Mouse (Mus musculus) gastrocnemius, postnatal 14 days (tissue): ENCODE results near the gene Kcnj6. TPM values are rescaled to one million over a fixed set of nuclear protein-coding genes. Genes with fewer than 3 reads are reported as not detected.

ENCODE experiments used
- DNase-seq: peaks from one replicate; pipeline ENCODE4 v3.0.0; 2021; ENCODE audit warnings: mixed read lengths
- intact Hi-C: fragments of 180-260 bp; cut with DNase I; formaldehyde crosslinking; loops from one replicate; pipeline ENCODE4 v1.15.1; 2025; ENCODE audit warnings: low total_unique reads
- total RNA-seq, 2 experiments: library from RNA; stranded (reverse); gene quantifications; 2 replicates each; pipeline ENCODE4 v1.2.3; 2021

Gene Kcnj6
- total RNA-seq, 2 experiments from 2014 or later = 0.10 TPM; not detected in 1

DNA sequence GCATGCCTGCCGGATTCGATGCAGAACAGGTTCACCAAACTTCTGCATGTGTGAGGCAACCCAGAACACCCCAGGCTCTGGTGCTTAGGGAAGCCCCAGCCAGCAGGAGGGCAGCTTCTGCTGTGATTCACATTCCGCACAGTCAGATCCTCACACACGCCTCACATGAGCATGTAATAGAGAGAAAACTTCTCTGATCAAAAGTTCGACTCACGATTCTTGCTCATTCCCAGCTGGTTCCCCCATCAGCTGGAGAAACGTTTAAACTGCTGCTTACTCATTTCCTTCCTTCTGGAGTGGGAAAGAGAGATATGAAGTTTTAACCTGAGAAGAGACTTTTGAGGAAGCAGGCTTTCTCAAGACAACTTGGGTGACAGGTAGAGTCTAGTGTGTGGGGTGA is 204.5 kb downstream of the Kcnj6 start:
- intact Hi-C loops = loop anchor here (10.0 kb wide), 1 partner anchor 562 kb away; no protein-coding TSS in a partner anchor
- no peak for DNase-seq

DNA sequence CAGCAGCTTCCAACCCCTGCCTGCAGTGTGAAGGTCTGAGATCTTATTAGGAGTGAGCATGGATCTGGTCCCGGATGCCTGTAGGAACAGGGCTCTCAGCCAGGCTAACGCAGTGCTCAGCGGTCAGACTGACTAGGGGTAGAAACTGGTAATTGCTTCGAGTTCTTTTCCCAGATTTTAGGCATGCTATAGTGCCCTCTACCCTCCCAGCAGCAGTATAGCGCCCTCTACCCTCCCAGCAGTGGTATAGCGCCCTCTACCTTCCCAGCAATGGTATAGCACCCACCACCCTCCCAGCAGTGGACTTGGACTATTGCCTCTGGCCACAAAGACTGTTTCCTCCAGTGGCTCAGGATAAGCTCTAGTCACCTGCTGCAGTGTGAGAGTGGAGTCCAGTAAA is 207.5 kb downstream of the Kcnj6 start:
- intact Hi-C loops = loop anchor here (10.0 kb wide), 2 partner anchors 185 to 565 kb away; no protein-coding TSS in a partner anchor
- DNase-seq = no peak

DNA sequence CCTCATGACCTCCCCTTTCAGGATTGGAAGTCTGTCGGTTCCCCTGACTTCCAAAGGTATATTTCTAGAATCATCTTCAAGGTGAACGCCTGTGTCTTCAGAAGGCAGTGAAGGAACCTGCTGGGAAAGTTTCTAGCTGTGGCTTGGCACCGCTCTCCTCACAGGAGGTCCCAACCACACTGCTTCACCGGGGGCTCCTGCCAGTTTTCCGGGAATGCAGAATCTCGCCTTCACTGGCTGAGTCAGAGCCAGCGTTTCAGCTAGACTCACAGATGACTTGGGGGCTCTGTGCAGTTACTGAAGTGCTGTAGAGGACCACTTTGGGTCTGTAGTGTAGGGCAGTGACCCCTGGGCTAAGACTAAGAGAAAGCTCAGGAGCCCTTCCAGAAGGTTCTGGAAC is 208.8 kb downstream of the Kcnj6 start:
- no peak for DNase-seq
- intact Hi-C loops = loop anchor here (10.0 kb wide), 1 partner anchor 186 kb away; no protein-coding TSS in a partner anchor

DNA sequence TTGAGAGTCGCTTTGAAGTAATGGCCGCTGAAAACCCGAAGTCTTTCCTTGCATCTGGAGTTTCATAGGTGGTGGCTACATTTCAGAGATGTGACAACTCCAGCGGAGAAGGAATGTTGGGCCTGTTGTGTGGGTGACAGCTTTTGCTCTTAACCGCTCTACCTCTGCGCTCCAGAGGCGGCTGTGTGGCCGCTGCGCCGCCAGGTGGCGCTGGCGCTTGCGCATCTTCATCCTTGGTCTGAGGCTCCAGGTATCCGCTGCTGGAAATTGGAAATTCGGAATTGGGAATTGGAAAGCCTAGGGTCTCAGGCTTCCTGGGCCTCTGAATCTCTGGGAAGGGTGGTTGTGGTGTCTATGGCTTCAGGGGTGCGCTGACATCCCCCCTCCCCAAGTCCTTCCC is 209.3 kb downstream of the Kcnj6 start:
- intact Hi-C loops = loop anchor here (10.0 kb wide), 1 partner anchor 187 kb away; no protein-coding TSS in a partner anchor
- peak; percentile 36 for DNase-seq

DNA sequence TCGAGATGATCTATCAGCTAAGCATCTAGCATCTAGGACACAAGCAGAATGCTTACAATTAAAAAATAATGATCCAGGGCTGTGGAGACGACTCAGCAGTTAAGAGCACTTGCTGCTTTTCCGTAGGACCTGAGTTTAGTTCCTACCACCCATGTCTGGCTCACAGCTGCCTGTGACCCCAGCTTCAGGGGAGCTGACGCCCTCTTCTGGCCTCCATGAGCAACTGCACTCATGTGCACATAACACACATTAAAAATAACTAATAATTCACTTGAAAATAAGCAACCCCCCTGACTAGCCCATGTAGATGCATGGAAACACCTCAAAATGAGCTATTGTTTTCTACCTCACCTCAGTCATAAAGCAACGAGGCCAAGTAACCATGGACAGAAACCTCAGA is 211.6 kb downstream of the Kcnj6 start:
- intact Hi-C loops = loop anchor here (10.0 kb wide), 1 partner anchor 189 kb away; no protein-coding TSS in a partner anchor
- no peak for DNase-seq

DNA sequence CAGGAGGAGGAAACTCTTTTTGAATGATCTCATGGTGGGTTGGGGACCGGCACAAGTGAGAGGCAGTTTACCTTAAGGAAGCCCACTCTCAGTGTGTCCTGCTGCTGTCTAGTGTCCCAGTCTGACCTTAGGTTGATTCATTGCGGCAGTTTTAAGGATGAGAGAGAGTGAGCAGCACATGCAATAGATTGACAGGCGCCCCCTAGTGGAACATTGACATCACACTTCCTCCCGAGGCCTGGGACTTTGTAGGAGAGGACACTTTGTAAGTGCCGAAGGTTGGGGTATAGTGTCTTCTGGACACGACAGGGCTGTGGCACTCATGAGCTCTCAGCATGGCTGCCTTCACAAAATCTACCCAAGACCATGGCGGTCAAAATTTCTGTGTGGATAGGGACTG is 213.8 kb downstream of the Kcnj6 start:
- no peak for DNase-seq
- intact Hi-C loops = loop anchor here (10.0 kb wide), 1 partner anchor 191 kb away; no protein-coding TSS in a partner anchor

DNA sequence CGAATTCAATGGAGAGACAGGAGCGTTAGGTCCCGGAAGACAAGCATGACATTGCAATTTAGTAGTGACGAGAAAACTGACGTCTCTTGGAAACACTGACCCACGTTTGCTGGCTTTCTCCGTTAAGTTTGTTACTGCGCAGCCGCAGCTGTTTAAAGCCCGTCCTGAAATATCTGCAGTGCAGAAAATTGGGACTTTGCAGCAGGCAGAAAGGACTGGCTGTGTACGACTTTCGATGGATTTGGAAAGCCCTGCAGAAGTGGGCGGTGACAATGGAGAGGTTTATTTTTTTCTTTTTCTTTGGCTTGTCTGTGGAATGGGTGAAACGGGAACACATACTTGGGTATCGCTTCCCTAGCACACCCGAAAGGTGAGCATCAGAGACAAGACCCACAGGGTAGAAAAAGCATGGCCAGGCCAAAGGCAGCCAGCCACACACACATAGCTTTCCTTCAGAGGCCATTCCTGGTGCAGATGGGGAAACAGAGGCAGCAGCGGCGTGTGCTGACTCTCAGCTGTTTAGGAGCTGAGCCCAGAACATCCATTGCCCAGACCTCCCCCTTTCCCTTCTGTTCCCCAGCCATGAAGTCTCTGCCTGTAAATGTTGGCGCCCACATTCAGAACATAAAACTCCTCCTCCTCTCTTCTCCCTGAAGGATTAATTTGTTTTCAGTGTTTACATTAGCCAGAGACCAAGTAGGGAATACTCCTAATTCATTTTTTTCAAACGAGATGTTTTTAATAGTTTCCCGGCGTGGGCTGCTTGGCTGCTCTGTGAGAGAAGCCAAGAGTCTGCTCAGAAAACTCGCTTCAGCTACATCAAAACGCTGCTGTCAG is 215.2 kb downstream of the Kcnj6 start:
- intact Hi-C loops = loop anchor here (10.0 kb wide), 1 partner anchor 192 kb away; no protein-coding TSS in a partner anchor
- DNase-seq = peak; percentile 11

DNA sequence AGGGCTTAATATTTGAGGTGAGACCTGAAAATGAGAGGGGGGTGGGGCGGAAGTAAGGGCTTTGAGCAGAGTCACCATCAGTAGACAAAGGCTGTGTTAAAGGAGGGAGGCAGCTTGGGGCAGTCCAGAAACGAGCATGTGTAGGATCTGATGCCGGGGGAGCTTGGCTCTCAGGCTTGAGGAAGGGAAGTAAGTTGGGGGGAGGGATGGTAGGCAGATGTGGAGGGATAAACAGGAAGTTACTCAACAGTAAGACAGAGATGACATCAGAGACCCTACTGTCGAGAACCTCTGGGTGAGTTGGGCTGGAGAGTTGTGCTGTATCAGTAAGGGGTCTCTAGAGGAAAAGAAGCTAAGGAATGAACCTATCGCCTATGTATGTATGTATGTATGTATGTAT is 223.6 kb downstream of the Kcnj6 start:
- DNase-seq = no peak
- intact Hi-C loops = no loop called here

DNA sequence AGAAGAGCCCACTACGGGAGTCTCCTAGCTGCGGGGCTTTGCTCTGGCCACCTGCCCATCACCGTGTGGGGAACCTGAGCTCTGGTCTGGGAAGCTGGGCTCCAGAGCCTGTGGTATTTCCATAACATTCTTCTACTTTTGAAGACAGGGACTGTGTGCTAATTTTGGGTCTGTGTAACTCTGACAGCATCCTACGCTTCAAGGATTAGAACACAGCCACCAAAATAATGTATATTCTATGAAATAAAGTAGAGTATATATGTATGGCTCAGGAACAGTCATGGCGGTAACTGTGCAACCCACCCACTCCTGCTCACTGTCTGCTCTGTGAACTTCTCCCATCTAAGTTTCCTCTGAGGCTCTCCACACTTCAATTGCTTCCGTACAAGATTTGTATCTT is 229.9 kb downstream of the Kcnj6 start:
- DNase-seq = no peak
- intact Hi-C loops = no loop called here

DNA sequence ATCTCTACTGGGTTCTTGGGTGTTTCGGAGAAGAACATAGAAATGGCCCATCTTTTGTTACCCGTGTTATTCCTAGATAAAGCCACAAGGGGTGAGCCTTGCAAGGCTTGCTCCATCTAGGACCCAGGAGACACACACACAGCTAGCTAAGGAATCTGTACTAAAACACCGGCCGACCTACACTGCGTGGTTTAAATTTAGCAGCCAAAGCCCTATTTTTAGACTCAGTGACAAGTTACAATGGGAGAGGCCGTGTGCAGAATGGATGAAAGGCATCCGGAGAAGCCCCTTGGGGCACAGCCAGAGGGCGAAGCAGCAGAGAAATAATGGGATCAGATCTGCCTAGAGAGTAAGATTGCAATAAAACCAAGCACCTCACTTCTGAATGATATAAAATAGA is 232.4 kb downstream of the Kcnj6 start:
- DNase-seq = no peak
- intact Hi-C loops = no loop called here

DNA sequence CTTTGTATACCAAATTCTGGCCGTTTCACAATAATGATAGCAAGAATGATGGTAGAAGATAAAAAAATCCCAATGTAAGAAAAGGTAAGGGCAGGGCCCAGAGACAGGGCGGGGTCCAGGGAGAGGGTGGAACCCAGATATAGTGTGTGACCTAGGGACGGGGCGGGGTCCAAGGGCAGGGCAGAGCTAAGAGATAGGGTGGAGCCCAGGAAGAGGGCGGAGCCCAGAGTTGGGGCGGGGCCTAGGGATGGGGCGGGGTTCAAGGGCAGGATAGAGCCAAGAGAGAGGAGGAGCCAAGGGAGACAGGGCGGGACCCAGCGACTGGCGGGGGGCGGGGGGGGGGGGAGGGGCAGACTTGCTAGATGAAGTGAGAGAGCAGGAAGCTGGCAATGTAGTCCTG is 236.8 kb downstream of the Kcnj6 start:
- DNase-seq = no peak
- intact Hi-C loops = no loop called here

DNA sequence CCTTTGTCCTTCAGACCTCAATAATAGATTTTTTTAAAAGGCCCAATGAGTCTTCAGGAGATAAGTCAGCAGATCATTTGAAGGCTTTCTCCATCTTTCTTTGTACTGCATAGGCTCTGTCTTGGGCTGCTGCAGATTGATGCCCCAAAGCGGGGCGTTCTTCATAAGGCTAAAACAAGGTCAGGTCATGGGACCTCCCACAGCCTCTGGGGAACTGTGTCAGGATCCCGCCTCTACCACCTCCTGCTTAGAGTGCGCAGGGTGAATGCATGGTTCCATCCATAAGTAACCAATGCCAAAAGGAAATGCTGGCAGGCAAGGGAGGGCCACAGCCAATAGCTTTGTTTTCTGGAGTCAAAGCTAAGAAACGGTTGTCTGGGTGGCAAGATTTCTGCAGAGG is 237.7 kb downstream of the Kcnj6 start:
- DNase-seq = no peak
- intact Hi-C loops = no loop called here

DNA sequence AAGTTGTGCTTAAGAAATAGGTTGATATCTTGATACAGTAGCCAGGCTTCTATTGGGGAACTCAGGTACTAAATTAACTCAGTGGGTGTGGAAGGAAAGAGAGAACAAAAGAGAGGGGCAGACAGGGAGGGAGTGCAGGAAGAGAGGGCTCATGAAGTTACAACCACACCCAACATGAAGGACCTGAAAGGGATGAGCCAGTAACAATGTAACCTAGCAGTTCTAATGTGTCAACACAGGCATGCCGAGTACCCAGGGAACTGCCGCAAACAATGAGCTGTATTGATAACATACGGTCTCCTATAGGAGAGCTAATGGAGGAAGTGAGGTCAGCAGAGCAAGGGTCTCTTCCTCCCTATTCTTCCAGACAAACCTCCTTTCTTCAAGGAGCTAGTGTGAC is 238.9 kb downstream of the Kcnj6 start:
- DNase-seq = no peak
- intact Hi-C loops = no loop called here

DNA sequence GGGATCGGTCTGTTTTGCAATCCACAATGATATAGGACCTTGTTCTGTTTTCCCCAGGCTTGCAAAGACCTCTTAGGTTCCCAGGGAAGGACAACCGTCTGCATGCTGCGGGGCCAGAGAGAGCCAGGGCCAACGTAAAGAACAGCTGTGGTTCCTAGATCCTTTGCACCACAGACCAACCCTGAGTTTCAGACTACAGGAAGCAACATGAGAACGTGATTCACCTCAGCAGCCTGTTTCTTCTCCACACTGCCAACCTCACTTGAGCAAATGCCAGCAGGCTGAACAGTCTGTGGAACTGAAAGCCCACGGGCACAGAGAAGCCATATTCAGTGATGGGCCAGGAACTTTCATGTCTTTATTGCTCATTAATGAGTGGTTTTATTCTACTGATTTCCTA is 241.1 kb downstream of the Kcnj6 start:
- no peak for DNase-seq
- intact Hi-C loops = no loop called here

DNA sequence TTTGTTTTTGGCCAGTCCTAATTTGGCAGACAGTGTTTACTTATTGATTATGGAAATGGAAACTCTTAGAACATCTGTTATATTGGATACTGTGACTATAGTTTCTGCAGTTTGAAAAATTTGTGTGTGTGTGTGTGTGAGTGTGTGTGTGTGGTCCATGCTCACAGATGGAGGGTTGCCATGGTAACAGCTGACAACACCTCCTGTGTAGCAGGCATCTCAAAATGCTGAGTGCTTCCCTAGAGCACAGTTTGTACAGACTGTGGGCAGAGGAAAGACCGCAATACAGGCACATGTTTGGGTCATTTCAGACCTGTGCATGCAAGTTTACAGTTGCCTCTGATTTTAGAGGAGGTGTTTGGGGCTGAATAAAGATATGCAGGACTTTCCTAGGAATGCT is 244.0 kb downstream of the Kcnj6 start:
- intact Hi-C loops = no loop called here
- no peak for DNase-seq

DNA sequence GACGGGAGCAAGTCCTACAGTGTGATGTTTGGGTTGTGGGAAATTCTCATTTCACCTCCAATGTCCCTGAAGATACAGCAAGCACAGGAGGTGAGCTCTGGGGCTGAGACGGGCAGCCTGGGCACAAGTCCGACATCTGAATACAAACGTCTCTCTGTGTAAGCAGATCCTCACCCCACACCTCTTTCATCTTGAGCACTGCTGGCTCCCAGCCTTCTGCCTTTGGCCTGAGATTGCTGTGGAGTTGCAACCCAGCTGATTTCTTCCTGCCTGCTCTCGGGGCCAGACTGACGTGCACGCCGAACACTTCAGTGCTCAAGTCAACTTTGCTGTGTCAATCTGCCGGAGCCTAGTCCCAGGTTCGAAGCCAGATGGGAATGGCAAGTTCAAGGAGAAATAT is 244.7 kb downstream of the Kcnj6 start:
- intact Hi-C loops = no loop called here
- no peak for DNase-seq

DNA sequence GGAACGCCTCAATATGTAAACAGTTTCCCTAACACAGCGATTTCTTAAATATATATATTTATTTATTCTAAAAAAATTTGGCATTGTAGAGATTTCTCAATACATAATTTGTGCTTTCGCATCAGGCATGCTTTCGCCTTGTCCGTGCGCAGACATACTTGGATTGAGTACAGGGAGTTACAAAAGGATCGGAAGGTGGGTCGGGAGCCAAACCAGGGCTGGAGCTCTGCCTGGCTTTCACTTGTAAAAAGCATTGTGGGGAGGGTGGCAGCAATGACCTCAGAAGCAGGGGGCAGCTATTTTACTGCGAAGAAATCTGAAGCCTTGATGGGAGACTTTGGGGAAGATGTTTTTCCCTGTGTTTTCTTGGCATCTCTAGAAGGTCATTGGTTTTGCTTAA is 252.5 kb downstream of the Kcnj6 start:
- intact Hi-C loops = no loop called here

DNA sequence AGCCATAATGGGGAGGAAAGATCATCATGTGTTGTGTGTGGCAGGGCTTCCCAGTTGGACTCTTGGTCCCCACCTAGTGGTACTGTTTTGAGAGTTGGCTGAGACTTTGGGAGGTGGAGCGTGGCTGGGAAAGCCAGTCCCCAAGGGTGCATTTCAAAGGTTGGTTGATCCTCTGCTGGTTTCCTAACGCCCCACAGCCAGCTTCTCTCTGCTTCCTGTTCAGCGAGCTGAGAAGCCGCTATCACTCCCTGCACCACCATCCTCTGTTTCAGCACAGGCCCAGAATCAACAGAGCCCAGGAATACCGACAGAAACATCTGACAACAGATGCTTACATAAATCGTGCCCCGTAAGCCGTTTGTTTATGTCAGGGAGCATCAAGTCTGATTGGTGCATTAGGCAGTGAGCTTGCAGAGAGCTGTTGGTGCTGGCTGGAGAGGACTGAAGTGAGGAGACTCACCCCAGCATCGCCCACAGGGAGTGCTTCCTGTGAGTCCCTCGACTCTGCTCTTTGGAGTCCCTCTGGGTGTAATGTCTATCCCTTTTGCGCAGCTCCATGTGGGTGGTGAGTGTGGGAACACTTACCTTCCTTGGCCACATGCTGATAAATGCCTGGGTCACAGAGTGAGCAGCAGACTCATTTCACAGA is 253.5 kb downstream of the Kcnj6 start:
- peak; percentile 19 for DNase-seq
- intact Hi-C loops = no loop called here

More for the DNA sequence above, 252.5 kb downstream of the Kcnj6 start:
- peak; percentile 22 for DNase-seq

DNA sequence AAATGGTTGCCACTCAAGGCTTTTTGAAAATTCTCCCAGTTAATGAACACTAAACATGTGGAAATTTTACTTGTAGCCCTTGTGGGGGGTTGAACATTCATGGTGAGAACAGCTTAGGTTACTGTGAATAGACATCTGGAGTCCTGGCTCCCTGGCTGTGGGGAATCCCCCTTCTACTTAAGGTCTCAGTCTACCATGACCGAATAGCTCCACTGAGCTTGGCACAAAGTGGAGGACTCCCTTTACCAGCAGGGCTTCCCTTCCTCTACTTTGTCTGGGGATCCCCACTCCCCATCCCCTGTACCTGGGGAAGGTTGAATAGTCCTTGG is 260.2 kb downstream of the Kcnj6 start:
- intact Hi-C loops = no loop called here
- DNase-seq = no peak

DNA sequence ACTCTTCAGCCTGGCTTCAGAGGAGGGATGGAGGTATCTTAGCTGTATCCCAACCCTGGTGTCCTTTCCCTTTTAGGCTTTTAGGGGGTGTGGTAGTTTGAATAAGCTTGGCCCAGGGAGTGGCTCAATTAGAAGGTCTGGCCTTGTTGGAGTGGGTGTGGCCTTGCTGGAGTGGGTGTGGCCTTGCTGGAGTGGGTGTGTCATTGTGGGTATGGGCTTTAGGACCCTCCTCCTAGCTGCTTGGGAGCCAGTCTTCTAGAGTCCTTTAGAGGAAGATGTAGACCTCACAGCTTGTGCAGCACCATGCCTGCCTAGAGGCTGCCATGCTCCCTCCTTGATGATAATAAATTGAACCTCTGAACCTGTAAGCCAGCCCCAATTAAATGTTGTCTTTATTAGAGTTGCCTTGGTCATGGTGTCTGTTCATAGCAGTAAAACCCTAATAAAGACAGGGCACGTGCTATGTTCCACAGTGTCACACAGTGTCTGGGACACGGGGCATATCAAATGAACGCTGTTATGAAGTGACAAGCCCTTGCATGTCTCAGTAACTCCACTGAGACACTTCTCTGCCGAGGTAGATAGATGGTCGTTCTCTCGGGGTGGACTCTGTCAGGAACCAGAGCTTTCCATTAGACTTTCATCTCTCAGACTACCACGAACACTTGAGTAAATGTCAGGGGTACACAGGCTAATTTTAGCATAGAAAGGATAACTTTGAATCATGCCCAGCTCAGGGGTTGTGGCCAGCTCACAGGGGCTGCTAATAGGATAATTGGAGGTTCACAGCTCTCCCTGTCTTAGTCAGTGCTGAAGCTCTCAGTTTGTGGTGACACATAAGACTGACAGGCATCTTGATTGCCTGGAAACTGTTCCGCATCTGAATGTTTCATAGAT is 260.8 kb downstream of the Kcnj6 start:
- intact Hi-C loops = no loop called here
- no peak for DNase-seq
